Mouse (Mus musculus): ENCODE results near the gene Hacd3. TPM values are rescaled to one million over a fixed set of nuclear protein-coding genes. Genes with fewer than 3 reads are reported as not detected.

Hacd3 gene
- polyA plus RNA-seq, 1 experiment from 2014 or later = 151 TPM

- H3K4me2 ChIP-seq = no peak overlapping the region
- WGBS = 80% methylated on average over 2 of the region's 2 CpGs
- H3K27ac ChIP-seq = no peak overlapping the region
- peaks cover 6% of the 10 kb centered on the region; the same call in 1 of the 2 replicates for H3K4me1 ChIP-seq
- H3K27me3 ChIP-seq = peaks cover 13% of the 10 kb centered on the region; the same call in 1 of the 2 replicates
- H3K4me3 ChIP-seq = no peak overlapping the region
- H3K36me3 ChIP-seq (ENCODE audit: poor library complexity, severe bottlenecking) = no peaks in the 10 kb centered on the region
- no peak for ATAC-seq
- no peak overlapping the region for H3K9ac ChIP-seq
- no peaks in the 10 kb centered on the region for H3K9me3 ChIP-seq (replicated peaks)
Measured at GRCm38 (mm10) chr9:64939790-64940189, 81.7 kb downstream of the Hacd3 start.

GRCm38 (mm10) chr9:64939281-64939680 lies 82.2 kb downstream of the Hacd3 start:
- 64% methylated on average over 4 of the region's 4 CpGs for WGBS
- Histone ChIP-seq H3K9me3 (replicated peaks) (no peaks in the 10 kb centered on the region), H3K9ac (no peak overlapping the region), H3K27me3 (peaks cover 12% of the 10 kb centered on the region; the same call in 1 of the 2 replicates), H3K4me1 (peaks cover 7% of the 10 kb centered on the region; the same call in 1 of the 2 replicates), H3K4me2 (no peak overlapping the region), H3K27ac (no peak overlapping the region), H3K4me3 (no peak overlapping the region), H3K36me3 (ENCODE audit: poor library complexity, severe bottlenecking) (no peaks in the 10 kb centered on the region)
- no peak for ATAC-seq

- Histone ChIP-seq H3K27ac (no peak overlapping the region), H3K36me3 (ENCODE audit: poor library complexity, severe bottlenecking) (no peaks in the 10 kb centered on the region), H3K9me3 (replicated peaks) (no peaks in the 10 kb centered on the region), H3K4me1 (0 out of 2 replicates have a peak, but pooled peaks cover 6% of the 10 kb centered on the region), H3K4me3 (no peak overlapping the region), H3K4me2 (no peak overlapping the region), H3K27me3 (peaks cover 11% of the 10 kb centered on the region; the same call in 1 of the 2 replicates), H3K9ac (no peak overlapping the region)
- 83% methylated on average over 5 of the region's 5 CpGs for WGBS
- no peak for ATAC-seq
Measured at GRCm38 (mm10) chr9:64938535-64938934, 83.0 kb downstream of the Hacd3 start.

GRCm38 (mm10) chr9:64937491-64937890 lies 84.0 kb downstream of the Hacd3 start:
- H3K36me3 ChIP-seq (ENCODE audit: poor library complexity, severe bottlenecking) = no peaks in the 10 kb centered on the region
- no peak overlapping the region for H3K4me3 ChIP-seq
- no peaks in the 10 kb centered on the region for H3K9me3 ChIP-seq (replicated peaks)
- no peak overlapping the region for H3K27ac ChIP-seq
- H3K9ac ChIP-seq = no peak overlapping the region
- no peak for ATAC-seq
- 0 out of 2 replicates have a peak, but pooled peaks cover 4% of the 10 kb centered on the region for H3K27me3 ChIP-seq
- H3K4me2 ChIP-seq = no peak overlapping the region
- WGBS = 58% methylated on average over 5 of the region's 5 CpGs
- 0 out of 2 replicates have a peak, but pooled peaks cover 6% of the 10 kb centered on the region for H3K4me1 ChIP-seq

Small RNA genes within 50 kb of the gene (microRNA-seq; reads per million reads assigned to microRNA genes)
- gene Gm25640 = not detected

Other genes with a start within 250 kb of the Hacd3 start
- gene Dennd4a, start 210.4 kb downstream of the Hacd3 start, polyA plus RNA-seq (2015; fragmentation: Nextera tagmentation; extraction: Ambion mirVana) = 6.7 and 8.9 TPM in 2 replicates
- gene Slc24a1, start 70.1 kb downstream of the Hacd3 start, polyA plus RNA-seq (2015; fragmentation: Nextera tagmentation; extraction: Ambion mirVana) = 0.05 and 0.08 TPM in 2 replicates
- gene Ints14, start 60.8 kb downstream of the Hacd3 start, polyA plus RNA-seq (2015; fragmentation: Nextera tagmentation; extraction: Ambion mirVana) = 50.4 and 57.4 TPM in 2 replicates
- 34.9 and 41.2 TPM in 2 replicates for gene Dpp8, start 10.7 kb upstream of the Hacd3 start, polyA plus RNA-seq (2015; fragmentation: Nextera tagmentation; extraction: Ambion mirVana)
- gene Igdcc4, start 79.8 kb upstream of the Hacd3 start, polyA plus RNA-seq (2015; fragmentation: Nextera tagmentation; extraction: Ambion mirVana) = 10.5 and 10.8 TPM in 2 replicates
- gene Igdcc3, start 119.5 kb upstream of the Hacd3 start, polyA plus RNA-seq (2015; fragmentation: Nextera tagmentation; extraction: Ambion mirVana) = 13.2 and 16.0 TPM in 2 replicates
- gene Parp16, start 173.7 kb upstream of the Hacd3 start, polyA plus RNA-seq (2015; fragmentation: Nextera tagmentation; extraction: Ambion mirVana) = 5.1 and 6.1 TPM in 2 replicates
- 0.28 and 0.64 TPM in 2 replicates for gene Cilp, start 243.5 kb upstream of the Hacd3 start, polyA plus RNA-seq (2015; fragmentation: Nextera tagmentation; extraction: Ambion mirVana)

Data from forebrain, embryonic 13.5 days (tissue).